Mouse (Mus musculus): ENCODE measurements around the gene Pip4k2c. TPM values are rescaled to one million over a fixed set of nuclear protein-coding genes. Genes with fewer than 3 reads are reported as not detected.
"Not testable (repeated sequence)": the region's sequence is repeated elsewhere in the genome, so short reads cannot be mapped to it uniquely, and the experiment has no call there.

Gene Pip4k2c
- total RNA-seq, 1 experiment: 41.7 TPM

DNA sequence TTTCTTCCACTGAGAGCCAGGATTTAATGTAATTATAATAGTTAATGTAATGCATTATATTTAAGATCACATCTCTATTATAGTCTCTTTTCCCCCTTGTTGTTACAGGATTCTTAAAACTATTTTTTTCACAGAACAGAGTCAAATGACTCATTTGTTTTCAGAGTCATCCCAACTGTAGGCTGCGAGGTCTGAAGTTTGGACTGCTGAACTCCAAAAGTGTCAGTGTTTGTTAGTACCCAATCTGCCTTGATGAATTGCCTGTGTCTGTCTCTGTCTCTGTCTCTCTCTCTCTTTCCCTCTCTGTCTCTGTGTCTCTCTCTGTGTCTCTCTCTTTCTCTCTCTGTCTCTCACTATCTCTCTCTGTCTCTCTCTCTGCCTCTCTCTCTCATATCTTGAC is 54.9 kb downstream of the Pip4k2c start:
- no peak for TF ChIP-seq HCFC1 (IDR thresholded peaks at IDR 0.05; ENCODE audit: borderline replicate concordance, insufficient read depth, low read length)
- no peak for TF ChIP-seq CHD2 (IDR thresholded peaks at IDR 0.05; ENCODE audit: low read depth, low read length)
- TF ChIP-seq ZC3H11A (IDR thresholded peaks at IDR 0.05; ENCODE audit: borderline replicate concordance, low read depth, low read length): no peak
- no peak for TF ChIP-seq ZNF384 (IDR thresholded peaks at IDR 0.05; ENCODE audit: low read depth, low read length)
- TF ChIP-seq MAFK (IDR thresholded peaks at IDR 0.05; ENCODE audit: insufficient read depth, low read depth, low read length): no peak
- DNase-seq (ENCODE audit: low read depth, low spot score): no peak
- Histone ChIP-seq H3K9ac (ENCODE audit: insufficient read depth, low read depth, low read length, poor library complexity, severe bottlenecking) (no peak overlapping the region), H3K36me3 (ENCODE audit: control insufficient read depth, insufficient read depth, low read length, poor library complexity, severe bottlenecking) (no peaks in the 10 kb centered on the region), H3K9me3 (ENCODE audit: control insufficient read depth, insufficient read depth, low read depth, low read length) (no peaks in the 10 kb centered on the region), H3K4me3 (ENCODE audit: insufficient read depth in 1 of 2, low read depth in 1 of 2, low read length in 2 of 2, poor library complexity in 1 of 2, severe bottlenecking in 1 of 2) (no peak overlapping the region), H3K27ac (ENCODE audit: insufficient read depth, low read depth, low read length, poor library complexity, severe bottlenecking) (no peak overlapping the region), H3K4me1 (ENCODE audit: control insufficient read depth in 2 of 2, insufficient read depth in 2 of 2, low read length in 2 of 2, poor library complexity in 1 of 2) (no peaks in the 10 kb centered on the region)
- in situ Hi-C loops (cut with MboI; ENCODE audit: low sequenced_read_pairs in 2 of 2, unreplicated experiment in 2 of 2): no loop called here

DNA sequence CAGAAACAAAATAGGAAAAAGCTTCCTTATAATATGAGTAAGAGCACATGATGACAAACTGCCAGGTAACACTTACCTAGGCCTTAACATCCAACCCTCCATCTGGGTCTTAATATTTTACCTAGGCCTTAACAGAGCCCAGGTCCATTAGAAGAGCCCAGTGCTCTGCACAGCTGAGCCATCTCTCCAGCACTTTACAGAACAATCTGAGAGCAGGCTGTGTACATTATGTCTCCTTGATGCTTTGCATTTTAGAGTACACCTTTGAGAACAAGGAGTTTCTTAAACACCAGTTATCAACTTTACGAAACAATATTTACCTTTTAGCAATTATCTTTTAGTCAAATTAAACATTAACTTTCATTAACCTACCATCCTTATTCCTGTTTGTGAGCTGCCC is 55.3 kb downstream of the Pip4k2c start:
- no peaks in the 10 kb centered on the region for H3K4me1 ChIP-seq (ENCODE audit: control insufficient read depth in 2 of 2, insufficient read depth in 2 of 2, low read length in 2 of 2, poor library complexity in 1 of 2)
- no peaks in the 10 kb centered on the region for H3K36me3 ChIP-seq (ENCODE audit: control insufficient read depth, insufficient read depth, low read length, poor library complexity, severe bottlenecking)
- H3K9me3 ChIP-seq (ENCODE audit: control insufficient read depth, insufficient read depth, low read depth, low read length): no peaks in the 10 kb centered on the region
- no peak for DNase-seq (ENCODE audit: low read depth, low spot score)
- TF ChIP-seq HCFC1 (IDR thresholded peaks at IDR 0.05; ENCODE audit: borderline replicate concordance, insufficient read depth, low read length) (no peak), MAFK (IDR thresholded peaks at IDR 0.05; ENCODE audit: insufficient read depth, low read depth, low read length) (no peak), ZC3H11A (IDR thresholded peaks at IDR 0.05; ENCODE audit: borderline replicate concordance, low read depth, low read length) (no peak), ZNF384 (IDR thresholded peaks at IDR 0.05; ENCODE audit: low read depth, low read length) (no peak), CHD2 (IDR thresholded peaks at IDR 0.05; ENCODE audit: low read depth, low read length) (no peak)
- no peak overlapping the region for H3K9ac ChIP-seq (ENCODE audit: insufficient read depth, low read depth, low read length, poor library complexity, severe bottlenecking)
- no peak overlapping the region for H3K4me3 ChIP-seq (ENCODE audit: insufficient read depth in 1 of 2, low read depth in 1 of 2, low read length in 2 of 2, poor library complexity in 1 of 2, severe bottlenecking in 1 of 2)
- in situ Hi-C loops (cut with MboI; ENCODE audit: low sequenced_read_pairs in 2 of 2, unreplicated experiment in 2 of 2): no loop called here
- H3K27ac ChIP-seq (ENCODE audit: insufficient read depth, low read depth, low read length, poor library complexity, severe bottlenecking): no peak overlapping the region

DNA sequence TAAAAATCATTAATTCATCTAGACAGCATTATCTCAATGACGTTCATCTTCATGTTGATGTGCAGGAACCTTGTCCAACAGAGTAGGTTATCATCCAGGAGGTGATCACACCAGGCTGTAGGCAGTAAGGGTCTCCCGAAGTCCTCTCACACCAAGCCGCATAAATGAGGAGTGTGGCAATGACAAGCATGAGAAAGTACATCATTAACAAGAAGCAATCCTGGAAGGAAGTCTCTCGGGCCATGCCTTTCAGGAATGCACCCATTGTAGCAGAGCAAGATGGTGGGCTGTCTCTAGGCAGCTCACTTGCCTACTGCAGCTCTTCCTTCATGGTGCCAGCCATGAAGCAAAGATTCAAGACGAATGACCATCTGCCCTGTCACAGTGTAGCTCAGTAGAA is 56.7 kb downstream of the Pip4k2c start:
- in situ Hi-C loops (cut with MboI; ENCODE audit: low sequenced_read_pairs in 2 of 2, unreplicated experiment in 2 of 2): no loop called here
- H3K36me3 ChIP-seq (ENCODE audit: control insufficient read depth, insufficient read depth, low read length, poor library complexity, severe bottlenecking): no peaks in the 10 kb centered on the region
- TF ChIP-seq ZC3H11A (IDR thresholded peaks at IDR 0.05; ENCODE audit: borderline replicate concordance, low read depth, low read length) (no peak), ZNF384 (IDR thresholded peaks at IDR 0.05; ENCODE audit: low read depth, low read length) (no peak), CHD2 (IDR thresholded peaks at IDR 0.05; ENCODE audit: low read depth, low read length) (no peak), MAFK (IDR thresholded peaks at IDR 0.05; ENCODE audit: insufficient read depth, low read depth, low read length) (no peak), HCFC1 (IDR thresholded peaks at IDR 0.05; ENCODE audit: borderline replicate concordance, insufficient read depth, low read length) (no peak)

DNA sequence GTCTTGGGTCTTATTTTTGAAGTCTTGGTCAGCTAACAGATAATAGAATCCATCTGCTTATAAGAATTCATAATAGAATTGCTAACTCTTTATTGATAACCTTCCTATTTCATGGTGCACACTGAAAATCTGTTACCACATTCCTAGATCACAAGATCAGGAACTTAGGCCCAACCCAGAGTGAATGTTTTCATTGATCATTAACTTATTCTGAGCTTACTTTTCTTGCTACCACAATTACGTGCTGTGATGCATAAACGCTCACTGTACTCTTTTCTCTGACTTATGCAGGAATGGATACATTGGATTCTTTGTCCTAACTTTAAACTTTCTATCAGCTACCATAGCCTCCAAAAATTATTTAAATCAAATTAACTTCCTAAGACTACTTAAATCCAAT is 57.1 kb downstream of the Pip4k2c start:
- Histone ChIP-seq H3K36me3 (ENCODE audit: control insufficient read depth, insufficient read depth, low read length, poor library complexity, severe bottlenecking) (no peaks in the 10 kb centered on the region), H3K27ac (ENCODE audit: insufficient read depth, low read depth, low read length, poor library complexity, severe bottlenecking) (no peak overlapping the region), H3K4me1 (ENCODE audit: control insufficient read depth in 2 of 2, insufficient read depth in 2 of 2, low read length in 2 of 2, poor library complexity in 1 of 2) (no peaks in the 10 kb centered on the region), H3K4me3 (ENCODE audit: insufficient read depth in 1 of 2, low read depth in 1 of 2, low read length in 2 of 2, poor library complexity in 1 of 2, severe bottlenecking in 1 of 2) (no peak overlapping the region), H3K9ac (ENCODE audit: insufficient read depth, low read depth, low read length, poor library complexity, severe bottlenecking) (no peak overlapping the region), H3K9me3 (ENCODE audit: control insufficient read depth, insufficient read depth, low read depth, low read length) (no peaks in the 10 kb centered on the region)
- no peak for DNase-seq (ENCODE audit: low read depth, low spot score)
- in situ Hi-C loops (cut with MboI; ENCODE audit: low sequenced_read_pairs in 2 of 2, unreplicated experiment in 2 of 2): no loop called here
- TF ChIP-seq HCFC1 (IDR thresholded peaks at IDR 0.05; ENCODE audit: borderline replicate concordance, insufficient read depth, low read length) (no peak), ZC3H11A (IDR thresholded peaks at IDR 0.05; ENCODE audit: borderline replicate concordance, low read depth, low read length) (no peak)

More for the DNA sequence above, 56.7 kb downstream of the Pip4k2c start:
- no peak overlapping the region for H3K27ac ChIP-seq (ENCODE audit: insufficient read depth, low read depth, low read length, poor library complexity, severe bottlenecking)
- H3K4me1 ChIP-seq (ENCODE audit: control insufficient read depth in 2 of 2, insufficient read depth in 2 of 2, low read length in 2 of 2, poor library complexity in 1 of 2): no peaks in the 10 kb centered on the region
- H3K9me3 ChIP-seq (ENCODE audit: control insufficient read depth, insufficient read depth, low read depth, low read length): no peaks in the 10 kb centered on the region
- no peak overlapping the region for H3K4me3 ChIP-seq (ENCODE audit: insufficient read depth in 1 of 2, low read depth in 1 of 2, low read length in 2 of 2, poor library complexity in 1 of 2, severe bottlenecking in 1 of 2)
- DNase-seq (ENCODE audit: low read depth, low spot score): no peak
- H3K9ac ChIP-seq (ENCODE audit: insufficient read depth, low read depth, low read length, poor library complexity, severe bottlenecking): no peak overlapping the region

DNA sequence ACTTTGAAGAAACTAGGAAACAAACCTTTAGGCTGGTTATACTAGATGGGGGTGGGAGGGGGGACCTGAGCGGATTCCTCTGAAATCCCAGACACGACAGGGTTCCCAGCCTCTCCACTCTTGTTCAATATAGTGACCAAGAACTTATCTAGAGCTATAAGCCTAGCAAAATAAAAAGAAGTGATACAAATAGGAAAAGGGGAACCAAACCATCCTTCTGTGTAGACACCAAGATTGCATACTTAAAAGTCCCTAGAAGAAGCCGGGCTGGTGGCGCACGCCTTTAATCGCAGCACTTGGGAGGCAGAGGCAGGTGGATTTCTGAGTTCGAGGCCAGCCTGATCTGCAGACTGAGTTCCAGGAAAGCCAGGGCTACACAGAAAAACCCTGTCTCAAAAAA is 58.1 kb downstream of the Pip4k2c start:
- H3K4me3 ChIP-seq (ENCODE audit: insufficient read depth in 1 of 2, low read depth in 1 of 2, low read length in 2 of 2, poor library complexity in 1 of 2, severe bottlenecking in 1 of 2): no peak overlapping the region
- H3K27ac ChIP-seq (ENCODE audit: insufficient read depth, low read depth, low read length, poor library complexity, severe bottlenecking): no peak overlapping the region
- TF ChIP-seq ZC3H11A (IDR thresholded peaks at IDR 0.05; ENCODE audit: borderline replicate concordance, low read depth, low read length) (no peak), HCFC1 (IDR thresholded peaks at IDR 0.05; ENCODE audit: borderline replicate concordance, insufficient read depth, low read length) (no peak), ZNF384 (IDR thresholded peaks at IDR 0.05; ENCODE audit: low read depth, low read length) (no peak), MAFK (IDR thresholded peaks at IDR 0.05; ENCODE audit: insufficient read depth, low read depth, low read length) (no peak), CHD2 (IDR thresholded peaks at IDR 0.05; ENCODE audit: low read depth, low read length) (no peak)
- H3K4me1 ChIP-seq (ENCODE audit: control insufficient read depth in 2 of 2, insufficient read depth in 2 of 2, low read length in 2 of 2, poor library complexity in 1 of 2): no peaks in the 10 kb centered on the region
- in situ Hi-C loops (cut with MboI; ENCODE audit: low sequenced_read_pairs in 2 of 2, unreplicated experiment in 2 of 2): no loop called here
- no peaks in the 10 kb centered on the region for H3K36me3 ChIP-seq (ENCODE audit: control insufficient read depth, insufficient read depth, low read length, poor library complexity, severe bottlenecking)
- no peaks in the 10 kb centered on the region for H3K9me3 ChIP-seq (ENCODE audit: control insufficient read depth, insufficient read depth, low read depth, low read length)
- no peak for DNase-seq (ENCODE audit: low read depth, low spot score)
- H3K9ac ChIP-seq (ENCODE audit: insufficient read depth, low read depth, low read length, poor library complexity, severe bottlenecking): no peak overlapping the region

DNA sequence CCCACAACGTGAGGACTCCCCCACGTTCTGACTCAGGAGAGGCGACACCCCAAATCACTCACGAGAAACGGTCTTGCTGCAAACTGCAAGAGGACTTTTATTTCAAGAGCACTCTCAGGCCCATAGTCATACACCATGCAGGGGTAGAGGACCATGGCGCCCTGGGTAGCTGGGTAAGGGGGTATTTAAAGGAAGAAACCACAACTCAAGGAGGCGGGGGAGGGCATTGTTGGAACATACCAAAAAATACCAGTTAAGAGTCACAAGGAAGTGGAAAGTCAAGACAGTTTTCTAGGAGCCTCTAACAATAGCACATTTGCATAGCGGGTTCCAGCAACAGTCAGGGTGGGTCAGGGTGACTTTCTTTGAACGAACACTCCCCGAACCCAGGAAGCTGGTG is 58.8 kb downstream of the Pip4k2c start:
- H3K9me3 ChIP-seq (ENCODE audit: control insufficient read depth, insufficient read depth, low read depth, low read length); in situ Hi-C loops (cut with MboI; ENCODE audit: low sequenced_read_pairs in 2 of 2, unreplicated experiment in 2 of 2); H3K27ac ChIP-seq (ENCODE audit: insufficient read depth, low read depth, low read length, poor library complexity, severe bottlenecking); H3K9ac ChIP-seq (ENCODE audit: insufficient read depth, low read depth, low read length, poor library complexity, severe bottlenecking); H3K4me1 ChIP-seq (ENCODE audit: control insufficient read depth in 2 of 2, insufficient read depth in 2 of 2, low read length in 2 of 2, poor library complexity in 1 of 2); DNase-seq (ENCODE audit: low read depth, low spot score); H3K4me3 ChIP-seq (ENCODE audit: insufficient read depth in 1 of 2, low read depth in 1 of 2, low read length in 2 of 2, poor library complexity in 1 of 2, severe bottlenecking in 1 of 2); H3K36me3 ChIP-seq (ENCODE audit: control insufficient read depth, insufficient read depth, low read length, poor library complexity, severe bottlenecking): not testable (repeated sequence)

DNA sequence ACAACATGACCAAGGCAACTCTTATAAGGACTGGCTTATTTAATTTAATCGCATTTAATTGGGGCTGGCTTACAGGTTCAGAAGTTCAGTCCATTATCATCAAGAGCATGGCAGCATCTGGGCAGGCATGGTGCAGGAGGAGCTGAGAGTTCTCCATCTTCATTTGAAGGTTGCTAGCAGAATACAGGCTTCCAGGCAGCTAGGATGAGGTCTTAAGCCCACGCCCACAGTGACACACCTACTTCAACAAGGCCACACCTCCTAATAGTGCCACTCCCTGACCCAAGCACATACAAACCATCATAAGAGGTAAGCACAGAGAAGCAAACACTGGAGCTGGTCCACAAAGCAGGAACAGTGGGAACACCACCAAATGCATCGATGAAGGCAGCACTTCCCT is 60.2 kb downstream of the Pip4k2c start:
- H3K27ac ChIP-seq (ENCODE audit: insufficient read depth, low read depth, low read length, poor library complexity, severe bottlenecking); H3K9ac ChIP-seq (ENCODE audit: insufficient read depth, low read depth, low read length, poor library complexity, severe bottlenecking); H3K36me3 ChIP-seq (ENCODE audit: control insufficient read depth, insufficient read depth, low read length, poor library complexity, severe bottlenecking); H3K9me3 ChIP-seq (ENCODE audit: control insufficient read depth, insufficient read depth, low read depth, low read length); H3K4me3 ChIP-seq (ENCODE audit: insufficient read depth in 1 of 2, low read depth in 1 of 2, low read length in 2 of 2, poor library complexity in 1 of 2, severe bottlenecking in 1 of 2); H3K4me1 ChIP-seq (ENCODE audit: control insufficient read depth in 2 of 2, insufficient read depth in 2 of 2, low read length in 2 of 2, poor library complexity in 1 of 2); in situ Hi-C loops (cut with MboI; ENCODE audit: low sequenced_read_pairs in 2 of 2, unreplicated experiment in 2 of 2); DNase-seq (ENCODE audit: low read depth, low spot score): not testable (repeated sequence)

Measured in ES-E14 (cell line).